Mouse (Mus musculus) G1E (cell line): ENCODE data around the gene Fbxl15. TPM values are rescaled to one million over a fixed set of nuclear protein-coding genes. Genes with fewer than 3 reads are reported as not detected.

ENCODE experiments used
- ATAC-seq: 2 replicates; pipeline ENCODE4 v1.8.0; 2016; ENCODE audit warnings: mild to moderate bottlenecking; ENCODE audit not compliant: insufficient number of reproducible peaks, poor library complexity, low FRiP score, severe bottlenecking; ENCODE audit errors: extremely low read depth
- DNase-seq: peaks from one replicate; pipeline ENCODE4 v3.0.0; 2012; ENCODE audit warnings: low spot score
- H3K27me3 ChIP-seq: 2 replicates; pipeline ENCODE4 v1.6.1; 2012; ENCODE audit warnings: mild to moderate bottlenecking, low read length, inconsistent platforms; ENCODE audit not compliant: insufficient read depth
- H3K36me3 ChIP-seq: replicated peaks from 2 replicates; pipeline ENCODE3; 2012; ENCODE audit warnings: mild to moderate bottlenecking, inconsistent platforms
- H3K4me1 ChIP-seq: 2 replicates; pipeline ENCODE4 v1.6.1; 2012; ENCODE audit warnings: low read depth, low read length, inconsistent platforms, mixed read lengths; ENCODE audit not compliant: insufficient read depth
- H3K4me3 ChIP-seq: 2 replicates; pipeline ENCODE4 v1.5.1; 2012; ENCODE audit warnings: low read depth, mild to moderate bottlenecking, inconsistent platforms, low read length, moderate library complexity, mixed read lengths
- H3K9me3 ChIP-seq: replicated peaks from 2 replicates; pipeline ENCODE4 v1.6.1; 2012; ENCODE audit warnings: inconsistent platforms
- CTCF ChIP-seq: IDR thresholded peaks from 2 replicates; pipeline ENCODE4 v1.5.1; 2012; ENCODE audit warnings: low read depth, low read length, inconsistent platforms, mixed read lengths
- GATA1 ChIP-seq: IDR thresholded peaks from 2 replicates; pipeline ENCODE4 v1.6.1; 2012; ENCODE audit warnings: borderline replicate concordance, low read length, inconsistent platforms, mixed read lengths
- GATA2 ChIP-seq: IDR thresholded peaks from 2 replicates; pipeline ENCODE4 v1.6.1; 2012; ENCODE audit warnings: low read depth, low read length, inconsistent platforms, borderline replicate concordance
- POLR2AphosphoS5 ChIP-seq: IDR thresholded peaks from 2 replicates; pipeline ENCODE4 v1.6.1; 2012; ENCODE audit warnings: low read depth, low read length, inconsistent platforms; ENCODE audit not compliant: insufficient replicate concordance
- TAL1 ChIP-seq: conservative IDR thresholded peaks from 2 replicates; pipeline ENCODE4 v1.6.1; 2012; ENCODE audit warnings: low read depth, low read length, inconsistent platforms, mixed read lengths
- polyA plus RNA-seq: library from polyadenylated mRNA; stranded (reverse); fragments of >175 nt; gene quantifications from 2 replicates; pipeline ENCODE4 v1.2.3, GENCODE M21; 2012
- total RNA-seq, 2 experiments: library from RNA; stranded (forward) in 1 of 2; stranded (reverse) in 1 of 2; fragments of 200-1000 nt in 1 of 2; fragments of >200 nt in 1 of 2; fragmentation: Nextera tagmentation in 1 of 2; gene quantifications; 2 replicates each; pipeline ENCODE4 v1.2.3; 2014 to 2017

Gene Fbxl15
- total and polyA plus RNA-seq, 3 experiments, result 2.0 to 15.2 (median 2.5) TPM

DNA sequence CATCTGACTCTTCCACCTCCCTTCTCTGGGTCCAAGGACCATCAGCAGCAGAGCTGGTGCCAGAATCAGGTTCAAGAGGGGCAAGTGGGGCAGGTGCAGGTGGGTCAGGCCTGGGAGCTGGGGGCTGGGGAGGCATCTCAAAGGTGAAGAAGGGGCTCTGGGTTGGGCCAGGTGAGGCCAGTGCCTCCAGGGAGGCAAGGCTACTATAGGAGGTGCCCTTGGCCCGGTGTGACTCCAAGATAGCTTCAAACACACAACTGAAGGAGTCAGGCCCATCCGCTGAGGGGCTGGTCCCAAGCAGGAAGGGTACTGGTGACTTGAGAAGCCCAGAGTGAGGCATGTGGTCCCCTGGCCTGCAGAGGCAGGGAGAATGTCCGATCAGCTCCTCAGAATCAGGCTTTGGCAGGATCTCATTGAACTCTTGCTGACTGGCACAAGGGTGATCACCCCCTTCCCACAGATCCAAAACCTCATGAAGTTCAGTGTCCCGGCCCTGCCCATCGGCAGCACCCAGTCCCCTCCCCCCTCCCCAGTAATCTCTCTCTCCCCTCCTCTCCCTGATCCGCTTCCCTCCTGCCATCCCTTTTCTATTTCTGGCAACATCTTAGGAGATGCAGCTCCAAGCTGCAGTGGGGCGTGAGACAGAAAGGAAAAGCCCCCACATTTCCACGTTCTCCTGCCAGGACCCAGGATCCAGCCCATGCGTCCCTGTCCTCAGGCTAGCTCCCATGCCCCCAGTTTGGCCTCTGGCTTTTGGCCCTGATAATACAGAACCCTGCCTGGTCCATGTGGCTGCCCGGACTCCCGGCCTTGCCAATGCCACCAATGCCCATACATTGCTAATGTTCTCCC is 5.6 kb upstream of the Fbxl15 start:
- Histone ChIP-seq H3K4me3 (no peak overlapping the region), H3K4me1 (peaks cover 60% of the 10 kb centered on the region), H3K27me3 (peaks cover 88% of the 10 kb centered on the region), H3K36me3 (no peaks in the 10 kb centered on the region), H3K9me3 (peaks cover 8% of the 10 kb centered on the region)
- TF ChIP-seq GATA1 (no peak), CTCF (no peak), POLR2AphosphoS5 (no peak), GATA2 (no peak), TAL1 (no peak)
- ATAC-seq (no peak), DNase-seq (no peak)

DNA sequence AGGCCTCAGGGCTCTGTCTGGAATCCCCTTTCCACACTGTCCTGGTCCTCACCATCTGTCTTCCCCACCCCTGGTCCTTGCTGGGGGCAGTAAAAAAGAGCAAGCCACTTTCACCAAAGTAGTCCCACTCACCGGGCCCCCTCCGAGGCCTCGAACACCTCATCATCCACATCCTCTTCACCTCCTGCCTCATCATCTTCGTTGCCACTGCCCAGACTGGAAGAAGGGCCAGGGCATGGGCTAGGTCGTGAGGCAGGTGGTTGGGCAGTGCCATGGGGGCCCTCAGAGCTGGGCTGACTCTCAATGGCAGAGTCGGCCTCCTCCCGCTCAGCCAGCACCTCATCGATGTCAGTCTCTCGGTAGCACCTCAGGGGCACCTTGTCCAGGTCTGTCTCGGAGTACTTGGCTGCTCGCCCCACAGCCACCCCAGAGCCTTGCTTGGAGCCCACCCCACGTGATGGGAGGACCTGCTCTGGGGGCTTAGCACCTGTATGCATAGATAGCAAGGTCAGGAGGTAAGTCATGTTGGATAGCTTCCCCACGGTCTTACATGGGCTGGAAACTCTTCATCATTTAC is 4.9 kb upstream of the Fbxl15 start:
- TF ChIP-seq POLR2AphosphoS5, result no peak
- no peak for TF ChIP-seq TAL1
- TF ChIP-seq GATA2, result no peak
- no peak for TF ChIP-seq GATA1
- no peak for TF ChIP-seq CTCF
- Histone ChIP-seq H3K27me3 (peaks cover 83% of the 10 kb centered on the region), H3K36me3 (no peaks in the 10 kb centered on the region), H3K4me1 (peaks cover 62% of the 10 kb centered on the region), H3K9me3 (peaks cover 3% of the 10 kb centered on the region; the same call in 1 of the 2 replicates), H3K4me3 (no peak overlapping the region)
- DNase-seq (no peak), ATAC-seq (no peak)

DNA sequence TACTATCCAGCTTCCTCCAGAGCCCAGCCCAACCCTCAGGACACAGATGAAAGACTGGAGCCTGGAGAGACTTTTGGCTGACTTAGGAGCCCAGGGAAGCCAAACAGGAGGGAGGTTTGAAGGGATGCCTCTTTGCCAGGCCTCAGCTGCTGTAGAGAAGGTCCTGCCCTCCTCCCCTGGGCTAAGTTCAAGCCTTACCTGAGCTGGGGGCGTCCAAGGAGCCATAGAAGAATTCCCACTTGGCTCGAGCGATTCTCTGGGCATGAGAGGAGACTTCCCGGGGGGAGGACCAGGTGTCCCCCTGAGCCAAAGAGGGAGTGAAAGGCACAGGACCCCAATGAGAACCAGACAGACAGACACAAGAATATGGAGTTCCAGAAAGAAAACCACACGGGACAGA is 4.3 kb upstream of the Fbxl15 start:
- H3K4me1 ChIP-seq, result peaks cover 63% of the 10 kb centered on the region
- no peak overlapping the region for H3K4me3 ChIP-seq
- TF ChIP-seq POLR2AphosphoS5 (no peak), GATA1 (no peak), TAL1 (no peak), GATA2 (no peak), CTCF (no peak)
- DNase-seq (no peak), ATAC-seq (no peak)
- no peaks in the 10 kb centered on the region for H3K9me3 ChIP-seq
- H3K27me3 ChIP-seq, result peaks cover 77% of the 10 kb centered on the region
- H3K36me3 ChIP-seq, result no peaks in the 10 kb centered on the region

DNA sequence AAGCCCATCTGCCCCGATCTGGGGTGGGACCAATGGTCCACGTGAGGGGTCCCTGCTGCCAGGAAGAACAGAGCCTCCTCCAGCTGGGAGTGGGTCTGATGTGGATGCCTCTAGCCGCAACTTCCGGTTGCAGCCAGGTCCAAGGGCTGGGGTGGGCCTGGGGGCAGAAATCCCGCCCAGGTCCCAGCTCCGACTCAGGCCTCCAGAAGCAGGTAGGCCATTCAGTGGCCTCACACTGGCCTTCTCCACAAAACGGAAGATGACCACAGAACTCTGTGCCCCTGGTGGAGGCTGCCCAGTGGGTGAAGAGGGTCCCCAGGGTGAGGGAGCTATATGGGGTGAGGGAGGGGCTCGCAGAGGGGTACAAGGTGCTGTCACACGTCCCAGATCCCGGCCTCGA is 3.6 kb upstream of the Fbxl15 start:
- peaks cover 63% of the 10 kb centered on the region for H3K4me1 ChIP-seq
- peaks cover 5% of the 10 kb centered on the region for H3K36me3 ChIP-seq
- TF ChIP-seq GATA1 (no peak), CTCF (no peak), GATA2 (no peak), TAL1 (no peak), POLR2AphosphoS5 (no peak)
- ATAC-seq (no peak), DNase-seq (no peak)
- H3K4me3 ChIP-seq, result no peak overlapping the region
- peaks cover 71% of the 10 kb centered on the region for H3K27me3 ChIP-seq
- no peaks in the 10 kb centered on the region for H3K9me3 ChIP-seq

DNA sequence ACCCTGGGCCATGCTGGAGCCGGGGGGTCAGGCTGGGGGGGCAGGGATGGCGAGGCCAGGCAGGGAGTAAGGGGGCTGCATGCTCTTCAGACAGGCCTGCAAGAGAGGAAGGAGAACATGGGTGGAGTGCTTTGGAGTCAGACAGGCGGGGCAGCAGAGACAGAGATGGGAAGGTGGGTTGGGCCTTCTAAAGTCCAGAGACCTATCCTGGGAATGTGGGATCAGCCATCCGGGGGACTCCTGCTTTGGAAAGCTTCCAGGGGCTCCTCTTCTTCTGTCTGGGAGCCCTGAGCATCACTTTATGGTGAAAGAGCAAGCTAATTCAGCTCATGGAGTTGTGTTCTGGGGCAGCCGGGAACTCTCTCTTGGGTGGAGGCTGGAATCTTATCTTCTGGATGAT is 3.1 kb upstream of the Fbxl15 start:
- Histone ChIP-seq H3K27me3 (peaks cover 66% of the 10 kb centered on the region), H3K4me3 (no peak overlapping the region), H3K36me3 (peaks cover 8% of the 10 kb centered on the region), H3K4me1 (peaks cover 64% of the 10 kb centered on the region), H3K9me3 (no peaks in the 10 kb centered on the region)
- TF ChIP-seq TAL1, result no peak
- no peak for TF ChIP-seq GATA1
- no peak for TF ChIP-seq POLR2AphosphoS5
- TF ChIP-seq GATA2, result no peak
- ATAC-seq (no peak), DNase-seq (no peak)

DNA sequence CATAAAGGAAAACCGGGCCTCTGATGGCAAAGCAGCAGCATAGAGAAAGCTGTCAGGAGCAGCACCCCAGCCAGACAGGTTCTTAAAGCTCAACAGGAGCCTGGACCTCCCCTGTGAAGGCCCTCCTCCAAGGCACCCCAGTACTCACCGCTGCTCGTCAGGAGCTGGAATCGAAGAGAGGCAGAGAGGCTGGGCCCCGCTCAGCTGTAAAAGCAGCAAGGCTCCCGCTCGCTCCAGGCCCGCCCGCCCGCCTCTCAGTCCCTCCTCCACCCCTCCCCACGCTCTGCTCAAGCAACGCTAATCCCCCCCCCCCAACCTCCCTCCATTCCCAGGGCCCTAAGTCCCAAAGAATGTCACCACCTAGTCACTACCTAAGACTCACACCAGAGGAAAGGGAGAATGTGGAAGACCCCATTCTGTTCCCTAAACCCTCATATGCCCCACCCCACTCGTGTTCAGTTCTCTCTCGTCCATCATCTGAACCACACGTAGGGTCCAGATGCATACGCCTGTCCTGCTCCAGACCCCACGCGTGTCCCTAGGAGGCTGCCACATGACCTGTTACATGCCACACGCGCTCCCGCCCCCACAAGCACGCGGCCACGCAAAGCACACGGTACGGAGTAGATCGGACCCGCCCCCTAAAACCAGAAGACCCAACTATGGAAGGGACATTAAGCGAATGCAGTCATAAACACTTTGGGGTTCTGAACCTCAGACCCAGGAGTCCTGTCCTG is 1.8 kb upstream of the Fbxl15 start:
- peaks cover 54% of the 10 kb centered on the region for H3K27me3 ChIP-seq
- TF ChIP-seq POLR2AphosphoS5 (no peak), GATA1 (no peak), GATA2 (no peak), CTCF (no peak), TAL1 (no peak)
- peaks cover 20% of the 10 kb centered on the region for H3K36me3 ChIP-seq
- DNase-seq, result no peak
- H3K9me3 ChIP-seq, result no peaks in the 10 kb centered on the region
- ATAC-seq, result no peak
- peaks cover 60% of the 10 kb centered on the region for H3K4me1 ChIP-seq
- no peak overlapping the region for H3K4me3 ChIP-seq
